Mouse (Mus musculus) adrenal gland, adult (tissue): ENCODE measurements around the gene Pxylp1.
A peak's percentile ranks its signal among the peaks of the same experiment; 100 is the strongest.

ENCODE experiments used
- DNase-seq, 2 experiments: peaks; one replicate each; pipeline ENCODE4 v3.0.0; 2022 to 2023; ENCODE audit warnings: low spot score in 1 of 2; ENCODE audit not compliant: inconsistent age in 2 of 2

The Pxylp1 gene

GRCm38 (mm10) chr9:96863539-96863938, 28.9 kb downstream of the Pxylp1 start:
- no peak for DNase-seq

GRCm38 (mm10) chr9:96862836-96863235, 29.6 kb downstream of the Pxylp1 start:
- DNase-seq: peak in 1 of 2 experiments; percentile 51

GRCm38 (mm10) chr9:96861092-96861487, 31.4 kb downstream of the Pxylp1 start:
- DNase-seq: no peak

GRCm38 (mm10) chr9:96860380-96861091, 31.9 kb downstream of the Pxylp1 start:
- no peak for DNase-seq

GRCm38 (mm10) chr9:96859027-96859426, 33.4 kb downstream of the Pxylp1 start:
- DNase-seq: no peak

GRCm38 (mm10) chr9:96857838-96858237, 34.6 kb downstream of the Pxylp1 start:
- DNase-seq: no peak

- DNase-seq: no peak
These were observed 38.9 kb downstream of the Pxylp1 start for GRCm38 (mm10) chr9:96853300-96854186.

- DNase-seq: no peak
These were observed 40.8 kb downstream of the Pxylp1 start for GRCm38 (mm10) chr9:96851634-96852033.

- no peak for DNase-seq
These were observed 41.4 kb downstream of the Pxylp1 start for GRCm38 (mm10) chr9:96851036-96851435.

- no peak for DNase-seq
These were observed 43.5 kb downstream of the Pxylp1 start for GRCm38 (mm10) chr9:96849012-96849411.

GRCm38 (mm10) chr9:96846361-96846760, 46.1 kb downstream of the Pxylp1 start:
- no peak for DNase-seq

- DNase-seq: peak; percentile 57 to 60
These were observed 47.7 kb downstream of the Pxylp1 start for GRCm38 (mm10) chr9:96844798-96845209.

GRCm38 (mm10) chr9:96839376-96839775, 53.1 kb downstream of the Pxylp1 start:
- no peak for DNase-seq

- DNase-seq: peak in 1 of 2 experiments; percentile 86
These were observed 53.6 kb downstream of the Pxylp1 start for GRCm38 (mm10) chr9:96838864-96839263.

GRCm38 (mm10) chr9:96837781-96838420, 54.6 kb downstream of the Pxylp1 start:
- DNase-seq: no peak

- DNase-seq: no peak
These were observed 55.5 kb downstream of the Pxylp1 start for GRCm38 (mm10) chr9:96836984-96837383.

GRCm38 (mm10) chr9:96835374-96835921, 57.0 kb downstream of the Pxylp1 start:
- no peak for DNase-seq

GRCm38 (mm10) chr9:96833606-96834005, 58.9 kb downstream of the Pxylp1 start:
- DNase-seq: no peak

- DNase-seq: peak; percentile 56 to 78
These were observed 60.0 kb downstream of the Pxylp1 start for GRCm38 (mm10) chr9:96832516-96832915.

- no peak for DNase-seq
These were observed 61.6 kb downstream of the Pxylp1 start for GRCm38 (mm10) chr9:96830856-96831359.

GRCm38 (mm10) chr9:96829682-96830081, 62.8 kb downstream of the Pxylp1 start:
- DNase-seq: no peak
